Mouse (Mus musculus) urinary bladder, postnatal 25 days (tissue): ENCODE results near the gene Slc2a4.

Source experiments
- DNase-seq: peaks from one replicate; pipeline ENCODE4 v3.0.0; 2022; ENCODE audit warnings: low spot score

The Slc2a4 gene

GRCm38 (mm10) chr11:69900471-69901405, 47.2 kb downstream of the Slc2a4 start, which contains the start of the genes 2810408A11Rik and Neurl4:
Gene 2810408A11Rik (minus strand): TSS chr11:69900987.
Gene Neurl4 (plus strand): TSS chr11:69901072.
- peak; percentile 76 for DNase-seq

GRCm38 (mm10) chr11:69899870-69900269, 48.1 kb downstream of the Slc2a4 start:
- no peak for DNase-seq

DNA sequence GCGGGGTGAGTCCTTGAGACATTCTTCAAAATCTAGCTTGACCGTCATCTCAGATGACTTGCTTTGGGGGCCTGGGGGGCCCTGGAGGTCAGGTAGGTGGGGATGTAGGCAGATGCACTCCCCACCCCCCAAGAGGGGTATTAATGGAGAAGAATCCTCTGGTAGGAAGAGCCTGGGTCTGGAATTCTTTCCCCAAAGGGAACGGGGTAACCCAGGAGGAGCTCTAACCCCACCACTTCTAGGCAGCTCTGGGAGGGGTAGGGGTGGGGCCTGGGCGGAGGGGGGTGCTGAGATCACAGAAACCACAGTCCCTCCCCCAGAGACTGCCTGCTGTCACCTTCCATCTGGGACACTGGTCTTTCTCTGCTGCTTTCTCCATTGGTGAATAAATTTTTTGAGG, 52.7 kb downstream of the Slc2a4 start, which contains the start of gene Acap1:
TSS of gene Acap1 (minus strand) at position 249 of the 400 bp plus-strand sequence.
- DNase-seq: no peak

- no peak for DNase-seq
Measured at GRCm38 (mm10) chr11:69894671-69895070, 53.3 kb downstream of the Slc2a4 start.
